Mouse (Mus musculus): ENCODE results near the gene Axdnd1.

- TF ChIP-seq CTCF (IDR thresholded peaks at IDR 0.05; ENCODE audit: borderline replicate concordance, extremely low read depth, insufficient read depth, insufficient read length) = no peak
- TF ChIP-seq POLR2A (IDR thresholded peaks at IDR 0.05; ENCODE audit: borderline replicate concordance, extremely low read depth, insufficient read depth, insufficient read length, poor library complexity, severe bottlenecking) = no peak
Observed at GRCm38 (mm10) chr1:156433497-156433896, 12.5 kb upstream of the Axdnd1 start.
